Comparison of ENCODE assay signal across 13 mouse cellular contexts in the genomic region with DNA sequence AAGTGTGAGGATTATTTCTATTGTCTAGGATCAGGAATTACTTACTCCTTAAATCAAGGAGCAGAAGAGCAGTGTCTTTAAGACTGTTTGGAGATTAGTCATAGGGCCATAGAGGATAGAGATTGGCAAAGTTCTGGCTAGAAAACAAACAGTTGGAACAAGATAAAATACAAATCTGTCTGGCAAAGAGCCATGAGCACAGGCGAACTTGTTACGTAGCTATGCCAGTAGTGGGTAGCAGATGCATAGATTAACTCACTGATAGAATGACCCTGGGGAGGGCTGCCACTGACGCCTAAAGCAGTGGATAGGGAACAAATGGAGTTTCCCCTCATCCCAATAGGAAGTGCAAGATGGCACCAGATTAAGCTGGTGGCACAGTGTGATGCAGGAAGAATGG.
"Had no signal": no experiment of that assay in that cellular context is flagged by ENCODE, and none has a peak within 500 bp of the region (broad histone marks: within the 10 kb centered on the region; RNA-seq: fewer than 3 reads in every experiment).

No protein-coding gene starts in this region.

- DNase-seq: kidney, adult 11 months; kidney, postnatal 36 days; layer of hippocampus, adult 9-11 months; left cerebral cortex, postnatal 4 days; lung, adult 2 months; lung, postnatal 36 days had no signal

- H3K27ac ChIP-seq: kidney, postnatal 0 days; limb, embryonic 13.5 days; liver, embryonic 15.5 days; midbrain, embryonic 12.5 days; neural tube, embryonic 15.5 days; stomach, embryonic 15.5 days had no signal

- H3K4me2 ChIP-seq: limb, embryonic 13.5 days; liver, embryonic 15.5 days; midbrain, embryonic 12.5 days; neural tube, embryonic 15.5 days; stomach, embryonic 15.5 days had no signal

- ATAC-seq: lung, postnatal 0 days had no signal

- H3K36me3 ChIP-seq: limb, embryonic 13.5 days; liver, embryonic 15.5 days; midbrain, embryonic 12.5 days; neural tube, embryonic 15.5 days; stomach, embryonic 15.5 days had no signal

- H3K4me3 ChIP-seq: limb, embryonic 13.5 days; liver, embryonic 15.5 days; midbrain, embryonic 12.5 days; neural tube, embryonic 15.5 days; stomach, embryonic 15.5 days had no signal

- H3K9ac ChIP-seq: limb, embryonic 13.5 days; liver, embryonic 15.5 days; midbrain, embryonic 12.5 days; neural tube, embryonic 15.5 days; stomach, embryonic 15.5 days had no signal

- H3K9me3 ChIP-seq: limb, embryonic 13.5 days; liver, embryonic 15.5 days; midbrain, embryonic 12.5 days; neural tube, embryonic 15.5 days; stomach, embryonic 15.5 days had no signal

- H3K4me1 ChIP-seq: liver, embryonic 15.5 days; stomach, embryonic 15.5 days had no signal

- H3K27me3 ChIP-seq: limb, embryonic 13.5 days; liver, embryonic 15.5 days; midbrain, embryonic 12.5 days; neural tube, embryonic 15.5 days; stomach, embryonic 15.5 days had no signal
